Mouse (Mus musculus) granulocyte monocyte progenitor cell, adult 5-6 weeks (primary cell): ENCODE measurements around the gene Polq. TPM values are rescaled to one million over a fixed set of nuclear protein-coding genes. Genes with fewer than 3 reads are reported as not detected.

ENCODE experiments used
- ATAC-seq: replicated peaks from 2 replicates; pipeline ENCODE4 v1.8.0; 2016; ENCODE audit warnings: mild to moderate bottlenecking, moderate TSS enrichment, inconsistent platforms; ENCODE audit not compliant: poor library complexity, severe bottlenecking
- total RNA-seq, 2 experiments: library from RNA; stranded (forward) in 1 of 2; stranded (reverse) in 1 of 2; fragments of 200-712, 200-1000 nt in 1 of 2; fragments of >200 nt in 1 of 2; fragmentation: Nextera tagmentation in 1 of 2; gene quantifications; 2 replicates each; pipeline ENCODE4 v1.2.3; 2014 to 2017

Polq gene
- total RNA-seq (2014; fragmentation: Nextera tagmentation) (17.9 and 18.0 TPM in 2 replicates), total RNA-seq (2017) (25.2 and 29.3 TPM in 2 replicates)

DNA sequence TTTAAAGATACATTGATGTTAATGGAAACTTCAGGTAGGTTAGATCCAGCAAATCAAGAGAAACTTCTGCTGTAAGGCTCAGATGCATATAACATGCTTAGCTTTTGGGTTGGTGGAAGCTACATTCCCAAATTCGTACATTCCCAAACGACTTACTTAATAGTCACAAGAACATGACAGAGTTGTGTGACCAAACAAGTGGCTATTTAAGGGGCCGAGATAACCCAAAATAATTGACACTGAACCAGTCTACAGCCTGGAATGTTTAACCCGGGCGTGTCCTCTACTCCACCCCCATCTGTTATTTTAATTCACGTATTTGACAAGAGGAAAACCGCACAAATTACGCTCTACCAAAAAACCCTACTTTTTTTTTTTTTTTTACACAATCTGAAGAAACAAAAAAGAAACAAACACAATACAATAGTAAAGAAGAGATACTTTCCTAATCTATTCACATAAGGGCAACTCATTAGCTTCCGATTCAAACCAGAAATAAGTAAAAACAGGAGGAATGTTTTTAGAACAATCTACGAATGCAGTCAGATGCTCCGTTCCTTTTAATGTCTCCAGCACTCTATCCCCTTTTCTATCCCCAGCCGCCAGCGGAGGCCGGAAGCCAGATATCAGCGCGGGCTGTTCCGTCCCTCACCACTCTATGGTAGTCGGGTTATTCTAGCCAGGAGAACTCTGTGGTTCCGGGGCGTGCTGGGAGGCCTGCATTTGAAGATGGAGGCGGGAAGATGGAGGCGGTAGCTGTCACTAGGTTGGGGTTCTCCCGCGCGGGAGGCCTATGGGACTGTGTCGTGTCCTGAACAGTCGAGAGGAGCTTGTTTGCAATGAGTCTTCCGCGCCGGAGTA is at the start of gene Polq:
TSS of gene Polq (plus strand) at position 726 of the 861 bp plus-strand sequence.
- peak; percentile 95 for ATAC-seq

DNA sequence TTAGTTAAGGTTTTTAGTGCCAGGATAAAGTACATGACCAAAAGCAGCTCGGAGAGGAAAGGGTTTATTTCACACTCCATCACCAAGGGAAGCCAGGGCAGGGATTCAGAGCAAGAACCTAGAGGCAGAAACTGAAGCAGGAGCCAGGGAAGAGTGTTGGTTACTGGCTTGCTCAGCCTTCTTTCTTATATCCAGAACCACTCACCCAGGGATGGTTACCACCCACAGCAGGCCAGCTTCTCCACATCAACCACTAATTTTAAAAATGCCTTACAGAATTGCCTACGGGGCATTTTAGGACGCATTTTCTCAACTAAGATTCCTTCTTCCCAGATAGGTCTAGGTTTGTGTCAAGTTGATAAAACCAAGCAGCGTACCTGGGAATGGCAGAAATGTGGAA is 48.2 kb upstream of the Polq start:
- ATAC-seq: no peak

DNA sequence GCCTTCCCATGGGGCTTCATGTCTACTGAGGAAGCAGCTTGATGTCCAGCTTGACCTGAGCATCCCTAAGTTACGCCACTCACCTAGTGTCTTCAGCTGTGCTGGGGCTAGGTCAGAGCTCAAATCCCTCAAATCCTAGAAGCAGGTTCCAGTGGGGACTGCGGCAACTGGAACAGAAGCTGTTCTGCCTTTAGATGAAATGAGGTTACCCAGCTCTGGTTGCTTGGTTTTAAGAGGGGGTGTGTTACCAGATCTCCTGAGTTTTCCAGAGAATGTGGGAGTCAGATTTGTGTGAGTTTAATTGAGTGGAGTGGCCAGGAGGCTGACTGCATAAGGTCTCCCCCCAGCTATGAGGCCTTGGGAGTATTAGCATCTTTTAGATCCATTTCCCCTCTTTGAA is 32.5 kb upstream of the Polq start:
- ATAC-seq: no peak

DNA sequence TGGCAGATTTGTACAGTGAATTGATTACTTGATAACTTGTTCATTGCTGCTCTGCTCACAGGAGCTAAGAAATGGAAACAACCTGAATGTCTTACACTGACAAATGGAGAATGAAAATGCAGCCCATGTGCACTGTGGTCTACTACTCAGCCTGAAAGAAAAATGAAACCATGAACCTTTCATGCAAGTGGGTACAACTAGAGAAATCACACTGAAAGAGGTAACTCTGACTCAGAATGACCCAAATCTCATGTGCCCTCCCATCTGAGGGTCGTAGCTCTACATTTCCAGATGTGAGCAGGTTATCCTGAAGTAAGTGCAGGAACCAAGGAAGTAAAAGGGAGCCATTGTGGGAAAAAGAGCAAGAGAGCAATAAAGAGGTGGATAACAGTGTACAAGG is 27.8 kb upstream of the Polq start:
- no peak for ATAC-seq

DNA sequence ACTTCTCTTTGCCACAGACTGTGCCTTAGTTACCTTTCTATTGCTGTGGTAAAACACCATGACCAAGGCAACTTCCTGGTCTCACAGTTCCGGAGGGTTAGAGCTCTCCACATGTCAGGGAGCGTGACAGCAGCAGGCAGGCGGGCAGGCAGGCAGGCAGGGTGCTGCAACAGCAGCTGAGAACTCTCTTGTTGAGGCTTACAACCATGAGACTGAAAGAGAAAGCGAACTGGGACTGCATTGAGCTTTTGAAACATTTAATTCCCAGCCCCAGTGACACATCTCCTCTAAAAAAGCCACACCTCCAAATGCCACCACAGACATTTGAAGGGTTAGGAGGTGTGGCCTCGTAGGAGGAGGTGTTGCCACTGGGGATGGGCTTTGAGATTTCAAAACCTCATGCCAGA is 25.9 kb upstream of the Polq start:
- ATAC-seq: peak; percentile 83

DNA sequence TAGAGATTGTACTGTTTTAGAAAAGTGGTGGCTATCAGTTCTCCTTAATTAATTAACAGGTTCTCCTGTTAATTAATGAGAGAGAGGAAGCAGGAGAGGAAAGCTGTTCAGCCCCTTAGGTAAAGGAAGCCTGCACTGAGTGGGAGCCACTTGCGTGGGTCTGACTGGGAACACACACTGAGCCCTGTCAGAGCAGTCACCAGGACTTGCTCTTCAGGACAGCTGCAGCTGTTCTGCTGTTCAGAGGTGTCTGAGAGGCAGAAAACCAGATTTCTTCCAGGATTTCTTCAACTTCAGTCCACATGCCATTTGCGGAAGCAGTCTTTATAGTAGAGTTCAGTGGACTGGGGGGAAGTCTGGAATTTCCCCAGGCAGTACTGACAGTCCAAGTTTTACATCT is 24.2 kb upstream of the Polq start:
- ATAC-seq: no peak

DNA sequence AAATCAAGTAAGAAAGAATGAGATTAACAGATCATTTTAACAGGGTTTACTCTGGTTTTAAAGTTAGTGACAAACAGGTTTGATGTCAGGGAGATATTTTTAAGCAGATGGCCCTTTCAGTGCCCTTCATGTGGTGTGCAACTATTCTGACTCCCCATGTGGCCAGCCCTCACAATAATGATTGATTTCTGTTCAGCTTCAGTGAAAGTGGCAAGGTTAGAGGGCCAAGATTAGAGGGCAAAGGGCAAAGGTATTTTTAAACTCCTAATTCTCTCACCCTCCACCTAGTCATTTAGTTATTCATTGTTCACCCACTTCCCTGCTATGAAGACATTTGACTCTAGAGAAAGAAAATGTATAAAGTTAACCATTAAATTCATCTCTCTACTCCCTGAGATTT is 23.5 kb upstream of the Polq start:
- no peak for ATAC-seq

DNA sequence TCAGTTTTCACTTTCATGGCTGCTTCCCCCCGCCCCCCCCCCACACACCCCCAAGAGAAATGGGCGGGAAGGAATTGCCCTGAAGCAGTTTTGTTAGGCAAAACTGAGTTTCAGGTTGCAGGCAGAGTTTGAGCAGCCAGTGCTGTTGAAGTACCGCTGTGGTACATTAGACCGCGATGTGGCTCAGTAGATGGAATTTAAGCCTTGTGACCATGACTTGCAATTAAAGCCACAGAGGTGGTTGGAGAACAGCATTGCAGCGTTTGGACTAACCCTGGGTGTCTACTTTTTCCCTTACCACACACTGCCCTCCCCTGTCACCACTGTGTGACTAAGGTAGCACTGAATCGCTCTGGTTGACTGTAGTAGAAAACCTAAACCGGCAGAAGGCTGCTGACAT is 22.1 kb upstream of the Polq start:
- peak; percentile 76 for ATAC-seq

DNA sequence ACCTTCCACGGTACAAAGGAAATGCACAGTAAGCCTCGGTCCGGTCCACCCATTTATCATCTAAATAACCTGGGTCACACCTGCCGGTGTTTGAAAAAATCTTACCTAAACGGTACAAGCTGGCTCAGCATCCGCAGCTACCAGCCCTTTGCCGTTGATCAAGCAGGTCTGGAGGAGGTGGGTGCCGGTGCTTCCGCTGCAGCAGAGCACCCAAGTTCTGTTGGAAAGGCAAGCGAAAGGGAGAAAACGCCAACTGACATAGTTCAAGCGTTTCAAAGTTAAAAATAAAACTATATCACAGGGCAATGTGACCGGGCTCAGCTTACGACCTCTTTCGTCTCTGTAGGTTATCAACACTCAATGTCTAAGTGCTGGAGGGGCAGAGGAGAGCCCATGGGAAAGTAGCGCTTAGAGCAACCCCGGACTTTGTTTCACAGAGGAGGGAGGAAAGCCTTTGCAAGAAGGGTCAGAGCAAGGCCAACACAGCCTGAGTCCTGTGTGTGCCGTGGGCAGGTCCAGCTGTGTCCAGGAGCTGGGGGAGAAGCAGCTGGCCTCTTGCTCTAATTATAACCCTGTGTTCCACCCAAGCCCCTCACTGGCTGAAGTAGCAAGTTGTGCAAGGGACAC is 21.5 kb upstream of the Polq start, which contains the start of gene Fbxo40:
TSS of gene Fbxo40 (minus strand) at position 469 of the 627 bp plus-strand sequence.
- ATAC-seq: no peak

DNA sequence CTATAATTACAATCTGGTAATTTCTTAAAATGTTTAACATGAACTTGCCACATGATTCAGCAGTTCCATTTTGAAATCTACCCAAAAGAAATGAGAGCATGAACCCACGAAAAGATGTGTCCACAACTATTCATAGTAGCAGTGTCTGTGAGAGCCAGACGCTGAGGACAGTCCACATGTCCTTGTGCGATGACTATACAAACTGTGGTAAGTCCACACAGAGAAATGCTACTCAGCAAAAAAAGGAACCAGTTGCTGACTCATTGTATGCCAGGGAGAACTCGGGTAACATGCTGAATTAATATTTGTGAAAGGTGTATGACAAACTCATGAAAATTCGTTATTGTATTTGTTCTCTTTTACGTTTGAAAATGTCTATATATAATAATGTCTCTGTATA is 13.9 kb upstream of the Polq start:
- ATAC-seq: peak; percentile 77

DNA sequence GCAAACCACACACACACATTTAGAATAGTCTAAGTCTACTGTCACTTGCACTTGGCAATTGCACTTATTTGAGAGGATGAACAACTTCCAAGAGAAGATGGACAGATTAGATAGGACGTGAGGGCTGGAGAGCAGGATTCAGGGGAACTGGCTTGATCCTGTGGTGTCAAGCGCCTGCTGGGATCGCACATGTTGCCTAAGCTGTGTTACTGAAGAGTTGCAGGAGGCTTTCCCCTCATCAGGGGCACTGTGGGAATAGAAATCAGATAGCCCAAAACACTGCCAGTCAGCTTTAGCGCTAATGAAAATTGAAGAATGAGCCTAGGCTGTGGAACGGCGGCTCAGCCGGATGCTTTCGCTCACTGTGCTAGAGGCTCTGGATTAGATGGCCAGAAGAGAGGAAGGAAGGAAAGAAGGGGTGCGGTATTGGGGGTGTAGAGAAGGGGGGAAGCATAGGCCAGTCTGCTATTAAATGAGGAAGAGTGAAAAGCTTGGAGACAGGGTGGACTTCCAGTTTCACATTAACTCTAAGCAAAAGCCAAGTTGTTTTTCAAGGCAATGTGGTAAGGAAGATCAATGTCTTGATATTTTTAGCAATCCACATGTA is 12.1 kb upstream of the Polq start:
- peak; percentile 94 for ATAC-seq

DNA sequence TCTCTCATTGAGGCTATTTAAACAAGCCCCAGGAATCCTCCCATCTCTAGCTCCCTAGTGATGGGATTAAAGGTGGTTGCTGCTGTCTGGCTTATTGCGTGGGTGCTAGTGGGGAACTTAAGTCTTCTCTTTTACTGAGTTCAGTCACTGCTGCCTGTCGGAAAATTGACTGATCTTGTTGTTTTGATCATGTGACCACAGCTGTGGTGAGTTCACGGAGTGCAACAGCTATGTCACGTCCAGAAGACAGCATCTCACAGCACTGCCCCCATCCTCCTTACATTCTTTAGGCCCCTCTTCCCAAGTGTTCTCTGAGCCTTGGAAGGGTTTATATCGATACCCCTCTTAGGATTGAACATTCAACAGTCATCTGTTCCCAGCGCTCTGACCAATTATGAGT is 2.3 kb upstream of the Polq start:
- ATAC-seq: no peak

DNA sequence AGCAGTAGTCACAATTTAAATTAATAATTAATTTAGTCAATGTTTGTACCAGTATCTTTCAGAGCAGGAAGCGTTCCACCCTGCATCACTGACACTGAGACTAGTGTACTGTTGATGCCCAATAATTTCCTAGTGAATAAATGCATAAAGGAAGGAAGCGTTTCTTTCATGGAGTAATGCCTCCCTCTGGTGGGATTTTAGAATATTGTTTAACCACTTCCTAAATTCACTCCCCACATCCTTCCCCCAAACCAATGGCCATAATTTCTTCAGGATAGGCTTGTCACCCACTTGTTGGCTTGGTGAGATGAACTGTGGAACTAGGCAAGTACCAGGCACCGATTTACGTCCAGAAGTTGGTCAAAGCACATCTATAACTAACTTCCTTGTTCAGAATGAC is 1.2 kb upstream of the Polq start:
- ATAC-seq: peak; percentile 79

DNA sequence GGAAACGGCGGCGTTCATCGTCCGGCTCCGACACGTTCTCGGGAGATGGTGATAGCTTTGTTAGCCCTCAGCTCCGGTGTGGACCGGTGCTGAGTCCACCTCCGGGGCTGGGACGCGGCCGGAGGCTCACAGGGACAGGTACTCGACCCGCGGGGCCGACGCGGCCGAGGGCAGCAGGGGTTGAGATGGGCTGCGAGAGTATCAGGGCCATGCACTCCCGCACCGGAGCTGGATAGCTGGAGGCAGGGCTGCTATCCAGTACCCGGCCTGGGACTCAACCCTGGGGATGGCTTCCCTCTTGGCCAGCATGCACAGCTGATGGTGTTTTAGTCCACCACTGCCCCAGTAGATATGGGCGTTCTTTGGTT is 320 bp downstream of the Polq start:
- ATAC-seq: peak; percentile 41

DNA sequence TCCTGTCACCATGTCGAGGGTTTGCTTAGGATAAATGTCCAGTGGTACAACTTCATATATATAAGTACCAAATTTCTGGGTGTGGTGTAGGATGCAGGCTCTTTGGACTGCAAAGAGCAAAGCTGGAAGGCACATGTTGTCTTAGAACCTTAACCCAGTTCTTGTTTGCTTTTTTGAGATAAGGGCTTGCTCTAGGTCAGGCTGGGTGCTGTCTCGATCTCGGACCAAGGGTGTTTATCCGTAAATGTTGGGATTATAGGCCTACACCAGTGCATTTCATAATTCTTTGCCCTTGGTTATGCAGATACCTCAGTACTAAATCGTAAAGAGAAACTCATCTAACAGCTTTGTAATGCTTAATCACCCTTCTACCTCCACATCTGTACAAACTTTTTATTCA is 750 bp downstream of the Polq start:
- ATAC-seq: no peak

DNA sequence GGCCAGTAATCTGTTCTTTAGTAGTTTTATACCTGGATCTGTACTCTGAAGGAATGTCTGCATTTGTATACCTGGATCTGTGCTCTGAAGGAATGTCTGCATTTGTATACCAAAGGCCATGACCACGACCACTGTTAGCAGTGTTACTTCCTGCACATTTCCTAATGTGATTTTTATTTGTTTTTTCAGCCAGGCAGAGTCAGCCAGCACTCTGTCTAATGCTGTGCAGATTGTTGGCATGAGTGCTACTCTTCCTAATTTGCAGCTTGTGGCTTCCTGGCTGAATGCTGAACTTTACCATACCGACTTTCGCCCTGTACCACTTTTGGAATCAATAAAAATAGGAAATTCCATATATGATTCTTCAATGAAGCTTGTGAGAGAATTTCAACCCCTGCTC is 16.0 kb downstream of the Polq start:
- ATAC-seq: no peak

DNA sequence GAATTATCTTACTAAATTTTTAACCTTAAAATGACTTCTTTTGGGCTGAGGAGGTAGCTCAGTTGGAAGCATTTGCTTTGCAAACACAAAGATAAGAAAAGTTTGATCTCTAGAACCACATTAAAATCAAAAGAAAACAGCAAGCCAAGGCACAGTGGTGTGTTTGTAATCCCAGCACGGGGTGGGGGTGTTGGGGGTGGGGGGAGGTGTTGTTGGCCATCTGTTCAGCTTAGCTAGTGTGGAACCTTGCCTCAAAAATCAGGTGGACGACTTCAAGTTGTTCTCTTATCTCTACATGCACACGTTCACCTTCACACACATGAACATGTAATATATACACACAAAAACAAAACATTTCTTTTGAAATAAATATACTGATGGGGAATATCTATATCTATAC is 20.4 kb downstream of the Polq start:
- ATAC-seq: no peak

DNA sequence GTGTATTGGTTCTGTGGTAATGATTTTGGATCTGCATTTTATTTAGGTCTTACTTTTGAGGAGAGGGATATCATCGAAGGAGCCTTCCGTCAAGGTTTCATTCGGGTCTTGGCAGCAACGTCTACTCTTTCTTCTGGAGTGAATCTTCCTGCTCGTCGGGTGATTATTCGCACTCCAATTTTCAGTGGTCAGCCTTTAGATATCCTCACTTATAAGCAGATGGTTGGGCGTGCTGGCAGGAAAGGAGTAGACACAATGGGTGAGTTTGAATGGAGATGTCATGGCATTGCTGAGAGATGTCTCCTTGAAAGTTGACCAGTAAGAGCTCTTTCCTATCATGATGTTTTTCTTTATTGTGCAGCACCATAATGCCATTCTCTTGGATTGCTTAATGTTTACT is 23.2 kb downstream of the Polq start:
- ATAC-seq: no peak

DNA sequence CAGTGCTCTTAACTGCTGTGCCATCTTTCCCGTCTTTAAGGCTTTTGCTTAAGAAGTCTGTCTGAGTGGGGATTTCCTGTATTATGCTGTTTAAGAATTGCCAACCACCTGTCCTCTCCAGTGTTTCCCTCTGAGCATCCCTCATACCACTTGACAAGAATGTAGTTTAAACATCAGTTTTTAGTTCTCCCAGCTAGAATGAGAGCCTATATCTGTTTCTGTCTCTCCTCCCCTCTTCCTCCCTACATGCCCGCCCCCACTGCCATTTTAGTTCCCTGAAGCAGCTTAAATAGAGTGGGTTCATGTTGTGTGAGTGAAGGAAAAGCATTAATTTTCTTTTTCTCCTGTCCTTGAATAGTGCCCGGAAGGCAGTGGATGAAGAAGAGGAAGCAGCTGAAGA is 48.0 kb downstream of the Polq start:
- no peak for ATAC-seq

DNA sequence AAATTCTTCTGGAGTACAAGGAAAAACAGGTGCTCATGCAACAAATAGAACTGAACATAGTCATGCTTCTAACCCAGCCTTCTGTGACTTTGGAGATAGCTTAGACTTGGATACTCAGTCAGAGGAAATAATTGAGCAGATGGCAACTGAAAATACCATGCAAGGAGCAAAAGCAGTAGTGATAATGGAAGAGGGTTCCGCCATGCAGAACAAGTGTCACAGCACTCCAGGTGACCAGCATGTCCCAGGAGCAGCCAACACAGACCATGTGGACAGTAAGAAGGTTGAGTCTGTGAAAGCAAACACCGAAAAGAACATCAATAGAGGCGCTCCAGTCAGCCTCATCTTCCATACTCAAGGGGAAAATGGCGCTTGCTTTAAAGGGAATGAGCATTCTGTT is 49.7 kb downstream of the Polq start:
- no peak for ATAC-seq

DNA sequence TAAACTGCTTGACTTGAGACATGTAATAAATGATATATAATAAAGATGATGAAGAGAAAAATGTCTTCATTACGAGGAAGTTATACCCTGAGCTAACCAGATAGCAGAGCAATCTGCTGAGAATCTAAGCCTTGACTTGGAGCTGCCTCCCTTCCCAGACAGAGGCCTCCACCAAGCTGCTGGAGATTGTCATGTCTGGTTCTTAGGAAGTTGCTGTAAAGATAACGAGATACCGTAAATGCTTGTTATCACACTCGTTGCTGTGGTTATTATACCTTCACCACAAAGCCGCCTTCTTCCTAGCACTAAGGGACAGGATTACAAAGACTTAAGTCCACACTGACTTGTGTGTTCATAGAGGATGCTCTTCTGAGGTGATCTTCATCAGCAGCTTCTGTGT is 60.8 kb downstream of the Polq start:
- ATAC-seq: no peak

DNA sequence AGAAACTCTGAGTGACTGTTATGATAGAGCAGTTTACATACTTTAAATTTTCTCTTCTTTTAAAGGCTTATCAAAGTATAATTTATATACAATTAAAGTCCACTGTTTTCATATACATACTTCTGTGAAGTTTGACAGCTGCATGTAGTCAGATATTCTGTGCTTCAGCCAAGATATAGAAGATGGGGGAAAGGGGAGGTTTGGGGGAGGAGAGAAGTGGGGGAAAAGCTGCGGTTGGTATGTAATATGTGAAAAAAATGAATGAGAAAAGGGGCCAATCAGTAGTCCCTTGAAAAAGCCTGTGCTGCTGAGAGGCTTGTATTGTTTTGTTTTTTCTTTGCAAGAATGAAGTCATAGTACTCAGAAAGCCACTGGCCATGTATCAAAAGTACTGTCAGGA is 78.1 kb downstream of the Polq start:
- ATAC-seq: no peak
